Mouse (Mus musculus): ENCODE results near the gene Gid4. TPM values are rescaled to one million over a fixed set of nuclear protein-coding genes. Genes with fewer than 3 reads are reported as not detected.
A peak's percentile ranks its signal among the peaks of the same experiment; 100 is the strongest.

Gene Gid4
- total RNA-seq, 1 experiment: 19.7 TPM

DNA sequence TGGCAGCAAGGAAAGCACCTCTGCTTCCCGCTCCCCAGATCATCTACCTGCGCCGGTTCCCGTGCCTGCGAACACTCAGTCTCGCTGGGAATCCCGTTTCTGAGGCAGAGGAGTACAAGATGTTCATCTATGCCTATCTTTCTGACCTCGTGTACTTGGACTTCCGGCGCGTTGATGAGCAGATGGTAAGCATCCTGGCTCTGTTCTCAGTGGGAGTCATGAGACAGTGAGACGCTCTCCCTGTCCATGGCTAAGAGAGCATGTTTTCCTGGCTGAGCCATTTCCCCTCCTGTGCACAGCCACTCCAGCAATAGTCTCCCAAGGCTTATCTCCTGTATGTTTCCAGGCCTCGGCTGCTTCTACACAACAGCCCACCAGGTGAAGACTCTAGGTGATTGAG, 46.5 kb upstream of the Gid4 start:
- in situ Hi-C loops (cut with MboI; ENCODE audit: low sequenced_read_pairs in 2 of 2, unreplicated experiment in 2 of 2): no loop called here
- Histone ChIP-seq H3K4me1 (ENCODE audit: control insufficient read depth in 2 of 2, insufficient read depth in 2 of 2, low read length in 2 of 2, poor library complexity in 1 of 2) (peaks cover 15 to 16% of the 10 kb centered on the region in 2 experiments; a peak in 3 of 4 replicates), H3K27ac (ENCODE audit: insufficient read depth, low read depth, low read length, poor library complexity, severe bottlenecking) (no peak overlapping the region), H3K4me3 (ENCODE audit: insufficient read depth in 1 of 2, low read depth in 1 of 2, low read length in 2 of 2, poor library complexity in 1 of 2, severe bottlenecking in 1 of 2) (no peak overlapping the region), H3K36me3 (ENCODE audit: control insufficient read depth, insufficient read depth, low read length, poor library complexity, severe bottlenecking) (no peaks in the 10 kb centered on the region), H3K9ac (ENCODE audit: insufficient read depth, low read depth, low read length, poor library complexity, severe bottlenecking) (no peak overlapping the region), H3K9me3 (ENCODE audit: control insufficient read depth, insufficient read depth, low read depth, low read length) (no peaks in the 10 kb centered on the region)
- DNase-seq (ENCODE audit: low read depth, low spot score): no peak
- no peak for TF ChIP-seq MAFK (IDR thresholded peaks at IDR 0.05; ENCODE audit: insufficient read depth, low read depth, low read length)
- no peak for TF ChIP-seq HCFC1 (IDR thresholded peaks at IDR 0.05; ENCODE audit: borderline replicate concordance, insufficient read depth, low read length)
- TF ChIP-seq ZNF384 (IDR thresholded peaks at IDR 0.05; ENCODE audit: low read depth, low read length): no peak
- no peak for TF ChIP-seq CHD2 (IDR thresholded peaks at IDR 0.05; ENCODE audit: low read depth, low read length)
- no peak for TF ChIP-seq ZC3H11A (IDR thresholded peaks at IDR 0.05; ENCODE audit: borderline replicate concordance, low read depth, low read length)

DNA sequence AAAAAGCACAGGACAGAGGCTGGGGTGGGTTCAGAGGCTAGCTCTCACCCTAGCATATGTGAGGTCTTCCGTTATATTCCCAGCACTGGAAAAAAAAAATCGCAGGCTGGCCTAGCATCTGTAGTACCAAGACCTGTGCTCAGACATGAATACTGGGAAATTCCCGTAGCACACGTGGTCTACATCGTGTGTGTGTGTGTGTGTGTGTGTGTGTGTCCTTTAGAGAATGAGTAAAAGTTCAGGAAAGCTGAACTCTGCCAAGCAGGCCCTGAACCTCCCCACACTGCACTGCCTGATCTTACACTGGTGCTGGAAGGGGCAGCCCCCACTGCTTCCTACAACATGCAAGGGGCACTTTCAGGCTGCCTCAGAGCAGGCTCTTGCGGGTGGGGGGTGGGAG, 42.5 kb upstream of the Gid4 start:
- in situ Hi-C loops (cut with MboI; ENCODE audit: low sequenced_read_pairs in 2 of 2, unreplicated experiment in 2 of 2): no loop called here
- H3K9ac ChIP-seq (ENCODE audit: insufficient read depth, low read depth, low read length, poor library complexity, severe bottlenecking): no peak overlapping the region

DNA sequence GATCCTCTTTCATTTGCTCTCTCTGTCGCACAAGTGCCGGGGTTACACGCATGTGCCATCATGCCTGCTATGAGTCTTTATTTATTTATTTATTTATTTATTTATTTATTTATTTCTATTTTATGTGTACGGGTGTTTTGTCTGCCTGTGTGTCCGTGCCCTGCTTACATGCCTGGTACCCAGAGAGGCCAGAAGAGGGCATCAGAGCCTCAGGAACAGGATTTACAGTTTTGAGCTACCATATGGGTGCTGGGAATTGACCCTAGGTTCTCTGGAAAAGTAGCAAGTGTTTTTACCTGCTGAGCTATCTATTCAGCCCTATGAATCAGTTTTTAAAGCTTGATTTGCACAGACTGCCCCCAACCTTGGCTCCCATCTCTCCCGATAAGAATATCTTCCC, 33.4 kb upstream of the Gid4 start:
- TF ChIP-seq CHD2 (IDR thresholded peaks at IDR 0.05; ENCODE audit: low read depth, low read length) (no peak), ZC3H11A (IDR thresholded peaks at IDR 0.05; ENCODE audit: borderline replicate concordance, low read depth, low read length) (peak; percentile 46; the same call in 1 of the 2 replicates)
- Histone ChIP-seq H3K27ac (ENCODE audit: insufficient read depth, low read depth, low read length, poor library complexity, severe bottlenecking) (no peak overlapping the region), H3K4me3 (ENCODE audit: insufficient read depth in 1 of 2, low read depth in 1 of 2, low read length in 2 of 2, poor library complexity in 1 of 2, severe bottlenecking in 1 of 2) (no peak overlapping the region), H3K9ac (ENCODE audit: insufficient read depth, low read depth, low read length, poor library complexity, severe bottlenecking) (no peak overlapping the region), H3K4me1 (ENCODE audit: control insufficient read depth in 2 of 2, insufficient read depth in 2 of 2, low read length in 2 of 2, poor library complexity in 1 of 2) (peaks cover 0 to 4% of the 10 kb centered on the region in 2 experiments; a peak in 1 of 4 replicates), H3K36me3 (ENCODE audit: control insufficient read depth, insufficient read depth, low read length, poor library complexity, severe bottlenecking) (no peaks in the 10 kb centered on the region), H3K9me3 (ENCODE audit: control insufficient read depth, insufficient read depth, low read depth, low read length) (no peaks in the 10 kb centered on the region)
- DNase-seq (ENCODE audit: low read depth, low spot score): no peak
- in situ Hi-C loops (cut with MboI; ENCODE audit: low sequenced_read_pairs in 2 of 2, unreplicated experiment in 2 of 2): no loop called here

More for the DNA sequence above, 42.5 kb upstream of the Gid4 start:
- Histone ChIP-seq H3K4me1 (ENCODE audit: control insufficient read depth in 2 of 2, insufficient read depth in 2 of 2, low read length in 2 of 2, poor library complexity in 1 of 2) (peaks cover 2% of the 10 kb centered on the region in 2 experiments; a peak in 2 of 4 replicates), H3K27ac (ENCODE audit: insufficient read depth, low read depth, low read length, poor library complexity, severe bottlenecking) (no peak overlapping the region), H3K9me3 (ENCODE audit: control insufficient read depth, insufficient read depth, low read depth, low read length) (no peaks in the 10 kb centered on the region), H3K4me3 (ENCODE audit: insufficient read depth in 1 of 2, low read depth in 1 of 2, low read length in 2 of 2, poor library complexity in 1 of 2, severe bottlenecking in 1 of 2) (no peak overlapping the region), H3K36me3 (ENCODE audit: control insufficient read depth, insufficient read depth, low read length, poor library complexity, severe bottlenecking) (no peaks in the 10 kb centered on the region)
- DNase-seq (ENCODE audit: low read depth, low spot score): no peak
- TF ChIP-seq CHD2 (IDR thresholded peaks at IDR 0.05; ENCODE audit: low read depth, low read length) (no peak), ZNF384 (IDR thresholded peaks at IDR 0.05; ENCODE audit: low read depth, low read length) (no peak), ZC3H11A (IDR thresholded peaks at IDR 0.05; ENCODE audit: borderline replicate concordance, low read depth, low read length) (no peak), MAFK (IDR thresholded peaks at IDR 0.05; ENCODE audit: insufficient read depth, low read depth, low read length) (no peak), HCFC1 (IDR thresholded peaks at IDR 0.05; ENCODE audit: borderline replicate concordance, insufficient read depth, low read length) (no peak)

DNA sequence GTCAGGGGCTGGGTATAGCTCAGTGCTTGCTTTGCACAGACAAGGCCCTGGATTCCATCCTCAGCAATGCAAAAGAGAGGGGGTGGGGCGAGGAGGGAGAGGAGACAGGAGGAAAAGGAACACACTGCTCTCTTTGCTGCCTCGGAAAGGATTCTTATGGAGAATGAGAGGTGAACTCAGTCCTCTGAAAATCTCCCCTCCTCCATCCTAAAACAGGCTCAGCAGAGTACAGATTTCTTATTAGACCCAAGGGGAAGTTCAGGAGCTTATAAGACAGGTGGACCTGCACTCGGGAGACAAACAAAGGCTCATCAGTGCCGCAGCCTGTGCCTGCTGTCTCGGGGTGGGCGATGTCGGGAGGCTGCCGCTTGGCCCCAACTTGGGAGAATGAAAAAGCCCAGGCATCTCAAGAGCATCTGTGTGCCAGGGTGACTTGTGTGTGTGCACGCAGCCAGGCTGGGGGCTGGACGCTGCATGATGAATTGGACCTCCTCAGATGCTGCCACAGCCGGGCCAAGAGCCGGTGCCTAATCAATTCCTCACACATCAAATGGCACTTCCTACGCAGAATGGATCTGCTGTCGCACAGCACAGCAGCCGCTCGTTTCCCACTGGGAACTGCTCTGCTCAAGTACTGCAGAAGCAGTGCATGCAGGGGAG, 32.1 kb upstream of the Gid4 start:
- TF ChIP-seq CHD2 (IDR thresholded peaks at IDR 0.05; ENCODE audit: low read depth, low read length) (no peak), ZC3H11A (IDR thresholded peaks at IDR 0.05; ENCODE audit: borderline replicate concordance, low read depth, low read length) (no peak), MAFK (IDR thresholded peaks at IDR 0.05; ENCODE audit: insufficient read depth, low read depth, low read length) (no peak), ZNF384 (IDR thresholded peaks at IDR 0.05; ENCODE audit: low read depth, low read length) (no peak)
- in situ Hi-C loops (cut with MboI; ENCODE audit: low sequenced_read_pairs in 2 of 2, unreplicated experiment in 2 of 2): no loop called here
- peaks cover 0 to 4% of the 10 kb centered on the region in 2 experiments; a peak in 1 of 4 replicates for H3K4me1 ChIP-seq (ENCODE audit: control insufficient read depth in 2 of 2, insufficient read depth in 2 of 2, low read length in 2 of 2, poor library complexity in 1 of 2)
- no peaks in the 10 kb centered on the region for H3K9me3 ChIP-seq (ENCODE audit: control insufficient read depth, insufficient read depth, low read depth, low read length)
- no peak for DNase-seq (ENCODE audit: low read depth, low spot score)
- peak overlapping the region; percentile 14; the same call in 1 of the 2 replicates for H3K9ac ChIP-seq (ENCODE audit: insufficient read depth, low read depth, low read length, poor library complexity, severe bottlenecking)
- no peaks in the 10 kb centered on the region for H3K36me3 ChIP-seq (ENCODE audit: control insufficient read depth, insufficient read depth, low read length, poor library complexity, severe bottlenecking)
- no peak overlapping the region for H3K27ac ChIP-seq (ENCODE audit: insufficient read depth, low read depth, low read length, poor library complexity, severe bottlenecking)
- peak overlapping the region; percentile 42 to 50 for H3K4me3 ChIP-seq (ENCODE audit: insufficient read depth in 1 of 2, low read depth in 1 of 2, low read length in 2 of 2, poor library complexity in 1 of 2, severe bottlenecking in 1 of 2)

DNA sequence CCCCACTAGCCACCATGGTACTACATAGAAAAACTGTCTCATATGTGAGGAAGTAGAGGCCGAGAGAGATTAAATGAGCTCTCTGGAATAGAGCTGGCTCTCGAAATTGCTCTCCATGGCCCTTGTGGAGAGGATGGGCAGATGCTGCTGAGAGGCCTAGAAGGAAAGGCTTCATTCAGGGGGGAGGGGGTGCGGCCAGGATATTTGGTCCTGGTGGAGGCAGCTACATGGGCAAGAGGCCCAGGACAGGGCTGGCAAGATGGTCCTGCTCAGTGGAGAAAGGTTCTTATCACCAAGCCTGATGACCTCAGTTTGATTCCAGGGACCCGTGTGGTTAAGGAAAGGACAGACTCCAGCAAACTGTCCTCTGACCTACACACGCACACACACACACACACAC, 31.0 kb upstream of the Gid4 start:
- no peaks in the 10 kb centered on the region for H3K9me3 ChIP-seq (ENCODE audit: control insufficient read depth, insufficient read depth, low read depth, low read length)
- H3K36me3 ChIP-seq (ENCODE audit: control insufficient read depth, insufficient read depth, low read length, poor library complexity, severe bottlenecking): no peaks in the 10 kb centered on the region
- H3K27ac ChIP-seq (ENCODE audit: insufficient read depth, low read depth, low read length, poor library complexity, severe bottlenecking): no peak overlapping the region
- H3K9ac ChIP-seq (ENCODE audit: insufficient read depth, low read depth, low read length, poor library complexity, severe bottlenecking): no peak overlapping the region
- no peak for DNase-seq (ENCODE audit: low read depth, low spot score)
- in situ Hi-C loops (cut with MboI; ENCODE audit: low sequenced_read_pairs in 2 of 2, unreplicated experiment in 2 of 2): no loop called here
- peaks cover 0 to 4% of the 10 kb centered on the region in 2 experiments; a peak in 1 of 4 replicates for H3K4me1 ChIP-seq (ENCODE audit: control insufficient read depth in 2 of 2, insufficient read depth in 2 of 2, low read length in 2 of 2, poor library complexity in 1 of 2)
- TF ChIP-seq CHD2 (IDR thresholded peaks at IDR 0.05; ENCODE audit: low read depth, low read length) (no peak), ZNF384 (IDR thresholded peaks at IDR 0.05; ENCODE audit: low read depth, low read length) (no peak), HCFC1 (IDR thresholded peaks at IDR 0.05; ENCODE audit: borderline replicate concordance, insufficient read depth, low read length) (no peak)
- H3K4me3 ChIP-seq (ENCODE audit: insufficient read depth in 1 of 2, low read depth in 1 of 2, low read length in 2 of 2, poor library complexity in 1 of 2, severe bottlenecking in 1 of 2): no peak overlapping the region

All from ES-E14 (cell line).